Mouse (Mus musculus): ENCODE results near the gene Dnajc3. TPM values are rescaled to one million over a fixed set of nuclear protein-coding genes. Genes with fewer than 3 reads are reported as not detected.

Gene Dnajc3
- polyA plus RNA-seq (2014; fragmentation: Nextera tagmentation; extraction: Ambion mirVana): 24.4 and 26.5 TPM in 2 replicates

- under 1% methylated on average over 113 of the region's 124 CpGs for WGBS
- Histone ChIP-seq H3K9ac (ENCODE audit: low read length) (peak within 1 kb of the TSS; percentile 99), H3K36me3 (ENCODE audit: control insufficient read depth, insufficient read depth, low read length) (0 out of 2 replicates have a peak, but pooled peaks cover 3% of the 10 kb centered on the region), H3K27me3 (ENCODE audit: control insufficient read depth, insufficient read depth, low read length) (no peaks in the 10 kb centered on the region), H3K4me2 (ENCODE audit: low read length) (peak within 1 kb of the TSS; percentile 80), H3K9me3 (ENCODE audit: control insufficient read depth, low read length) (no peaks in the 10 kb centered on the region), H3K4me3 (ENCODE audit: control insufficient read depth in 1 of 2, insufficient read depth in 1 of 2, low read depth in 1 of 2, low read length in 2 of 2) (peak within 1 kb of the TSS; percentile 77 to 88), H3K27ac (replicated peaks in 1 of 2; ENCODE audit: control insufficient read depth in 1 of 2, insufficient read depth in 1 of 2, low read depth in 2 of 2, low read length in 2 of 2) (peak within 1 kb of the TSS; percentile 82 to 95), H3K4me1 (ENCODE audit: control insufficient read depth in 2 of 2, insufficient read depth in 2 of 2, low read length in 2 of 2) (peaks cover 7 to 30% of the 10 kb centered on the region in 2 experiments)
- ATAC-seq (ENCODE audit: insufficient number of reproducible peaks, insufficient read depth, low FRiP score, low read depth): peak; percentile 99
Observed at GRCm38 (mm10) chr14:118937533-118938492, at the start of gene Dnajc3. TSS of gene Dnajc3 (plus strand) at chr14:118937976.

GRCm38 (mm10) chr14:118890101-118890500, 47.7 kb upstream of the Dnajc3 start:
- no peak for ATAC-seq (ENCODE audit: insufficient number of reproducible peaks, insufficient read depth, low FRiP score, low read depth)
- Histone ChIP-seq H3K4me2 (ENCODE audit: low read length) (no peak overlapping the region), H3K9ac (ENCODE audit: low read length) (no peak overlapping the region), H3K4me3 (ENCODE audit: control insufficient read depth in 1 of 2, insufficient read depth in 1 of 2, low read depth in 1 of 2, low read length in 2 of 2) (no peak overlapping the region), H3K27me3 (ENCODE audit: control insufficient read depth, insufficient read depth, low read length) (no peaks in the 10 kb centered on the region), H3K36me3 (ENCODE audit: control insufficient read depth, insufficient read depth, low read length) (peaks cover 57% of the 10 kb centered on the region), H3K27ac (replicated peaks in 1 of 2; ENCODE audit: control insufficient read depth in 1 of 2, insufficient read depth in 1 of 2, low read depth in 2 of 2, low read length in 2 of 2) (no peak overlapping the region), H3K9me3 (ENCODE audit: control insufficient read depth, low read length) (no peaks in the 10 kb centered on the region), H3K4me1 (ENCODE audit: control insufficient read depth in 2 of 2, insufficient read depth in 2 of 2, low read length in 2 of 2) (no peaks in the 10 kb centered on the region)
- WGBS: 86% methylated on average over 4 of the region's 4 CpGs

GRCm38 (mm10) chr14:118895228-118895627, 42.5 kb upstream of the Dnajc3 start:
- H3K4me3 ChIP-seq (ENCODE audit: control insufficient read depth in 1 of 2, insufficient read depth in 1 of 2, low read depth in 1 of 2, low read length in 2 of 2): no peak overlapping the region
- H3K4me1 ChIP-seq (ENCODE audit: control insufficient read depth in 2 of 2, insufficient read depth in 2 of 2, low read length in 2 of 2): no peaks in the 10 kb centered on the region
- H3K27ac ChIP-seq (replicated peaks in 1 of 2; ENCODE audit: control insufficient read depth in 1 of 2, insufficient read depth in 1 of 2, low read depth in 2 of 2, low read length in 2 of 2): no peak overlapping the region
- 76% methylated on average over 7 of the region's 7 CpGs for WGBS
- ATAC-seq (ENCODE audit: insufficient number of reproducible peaks, insufficient read depth, low FRiP score, low read depth): no peak
- peaks cover 31% of the 10 kb centered on the region for H3K36me3 ChIP-seq (ENCODE audit: control insufficient read depth, insufficient read depth, low read length)
- H3K9me3 ChIP-seq (ENCODE audit: control insufficient read depth, low read length): no peaks in the 10 kb centered on the region
- H3K9ac ChIP-seq (ENCODE audit: low read length): no peak overlapping the region
- H3K4me2 ChIP-seq (ENCODE audit: low read length): no peak overlapping the region
- no peaks in the 10 kb centered on the region for H3K27me3 ChIP-seq (ENCODE audit: control insufficient read depth, insufficient read depth, low read length)

- Histone ChIP-seq H3K9ac (ENCODE audit: low read length) (no peak overlapping the region), H3K27me3 (ENCODE audit: control insufficient read depth, insufficient read depth, low read length) (no peaks in the 10 kb centered on the region), H3K36me3 (ENCODE audit: control insufficient read depth, insufficient read depth, low read length) (peaks cover 34% of the 10 kb centered on the region), H3K9me3 (ENCODE audit: control insufficient read depth, low read length) (peaks cover under 1% of the 10 kb centered on the region; the same call in 1 of the 2 replicates), H3K4me1 (ENCODE audit: control insufficient read depth in 2 of 2, insufficient read depth in 2 of 2, low read length in 2 of 2) (no peaks in the 10 kb centered on the region), H3K27ac (replicated peaks in 1 of 2; ENCODE audit: control insufficient read depth in 1 of 2, insufficient read depth in 1 of 2, low read depth in 2 of 2, low read length in 2 of 2) (no peak overlapping the region), H3K4me3 (ENCODE audit: control insufficient read depth in 1 of 2, insufficient read depth in 1 of 2, low read depth in 1 of 2, low read length in 2 of 2) (no peak overlapping the region), H3K4me2 (ENCODE audit: low read length) (no peak overlapping the region)
- no peak for ATAC-seq (ENCODE audit: insufficient number of reproducible peaks, insufficient read depth, low FRiP score, low read depth)
- 89% methylated on average over 10 of the region's 10 CpGs for WGBS
Observed at GRCm38 (mm10) chr14:118895655-118896054, 42.1 kb upstream of the Dnajc3 start.

- Histone ChIP-seq H3K36me3 (ENCODE audit: control insufficient read depth, insufficient read depth, low read length) (peaks cover 54% of the 10 kb centered on the region), H3K4me2 (ENCODE audit: low read length) (no peak overlapping the region), H3K9ac (ENCODE audit: low read length) (no peak overlapping the region), H3K27ac (replicated peaks in 1 of 2; ENCODE audit: control insufficient read depth in 1 of 2, insufficient read depth in 1 of 2, low read depth in 2 of 2, low read length in 2 of 2) (no peak overlapping the region), H3K9me3 (ENCODE audit: control insufficient read depth, low read length) (peaks cover 6% of the 10 kb centered on the region; the same call in 1 of the 2 replicates), H3K4me3 (ENCODE audit: control insufficient read depth in 1 of 2, insufficient read depth in 1 of 2, low read depth in 1 of 2, low read length in 2 of 2) (no peak overlapping the region), H3K27me3 (ENCODE audit: control insufficient read depth, insufficient read depth, low read length) (no peaks in the 10 kb centered on the region), H3K4me1 (ENCODE audit: control insufficient read depth in 2 of 2, insufficient read depth in 2 of 2, low read length in 2 of 2) (no peaks in the 10 kb centered on the region)
- ATAC-seq (ENCODE audit: insufficient number of reproducible peaks, insufficient read depth, low FRiP score, low read depth): no peak
- WGBS: 80% methylated on average over 11 of the region's 11 CpGs
Observed at GRCm38 (mm10) chr14:118899940-118900339, 37.8 kb upstream of the Dnajc3 start.

- H3K36me3 ChIP-seq (ENCODE audit: control insufficient read depth, insufficient read depth, low read length): peaks cover 49% of the 10 kb centered on the region
- H3K4me3 ChIP-seq (ENCODE audit: control insufficient read depth in 1 of 2, insufficient read depth in 1 of 2, low read depth in 1 of 2, low read length in 2 of 2): no peak overlapping the region
- H3K4me2 ChIP-seq (ENCODE audit: low read length): no peak overlapping the region
- H3K9ac ChIP-seq (ENCODE audit: low read length): no peak overlapping the region
- no peak for ATAC-seq (ENCODE audit: insufficient number of reproducible peaks, insufficient read depth, low FRiP score, low read depth)
- no peaks in the 10 kb centered on the region for H3K27me3 ChIP-seq (ENCODE audit: control insufficient read depth, insufficient read depth, low read length)
- WGBS: 89% methylated on average over 1 of the region's 1 CpGs
- H3K4me1 ChIP-seq (ENCODE audit: control insufficient read depth in 2 of 2, insufficient read depth in 2 of 2, low read length in 2 of 2): no peaks in the 10 kb centered on the region
- peaks cover 6% of the 10 kb centered on the region; the same call in 1 of the 2 replicates for H3K9me3 ChIP-seq (ENCODE audit: control insufficient read depth, low read length)
- no peak overlapping the region for H3K27ac ChIP-seq (replicated peaks in 1 of 2; ENCODE audit: control insufficient read depth in 1 of 2, insufficient read depth in 1 of 2, low read depth in 2 of 2, low read length in 2 of 2)
Observed at GRCm38 (mm10) chr14:118900911-118901310, 36.9 kb upstream of the Dnajc3 start.

GRCm38 (mm10) chr14:118903397-118903796, 34.4 kb upstream of the Dnajc3 start:
- WGBS: 81% methylated on average over 3 of the region's 3 CpGs
- Histone ChIP-seq H3K4me1 (ENCODE audit: control insufficient read depth in 2 of 2, insufficient read depth in 2 of 2, low read length in 2 of 2) (peaks cover 10 to 11% of the 10 kb centered on the region in 2 experiments), H3K9me3 (ENCODE audit: control insufficient read depth, low read length) (peaks cover 6% of the 10 kb centered on the region; the same call in 1 of the 2 replicates), H3K27me3 (ENCODE audit: control insufficient read depth, insufficient read depth, low read length) (no peaks in the 10 kb centered on the region), H3K9ac (ENCODE audit: low read length) (no peak overlapping the region), H3K4me3 (ENCODE audit: control insufficient read depth in 1 of 2, insufficient read depth in 1 of 2, low read depth in 1 of 2, low read length in 2 of 2) (no peak overlapping the region), H3K4me2 (ENCODE audit: low read length) (no peak overlapping the region), H3K27ac (replicated peaks in 1 of 2; ENCODE audit: control insufficient read depth in 1 of 2, insufficient read depth in 1 of 2, low read depth in 2 of 2, low read length in 2 of 2) (no peak overlapping the region), H3K36me3 (ENCODE audit: control insufficient read depth, insufficient read depth, low read length) (peaks cover 55% of the 10 kb centered on the region)
- no peak for ATAC-seq (ENCODE audit: insufficient number of reproducible peaks, insufficient read depth, low FRiP score, low read depth)
